Mouse (Mus musculus): ENCODE measurements at regions not wholly inside any gene's neighbourhood (a gene's known extent, or its start where the extent isn't known, plus 50 kb on each side); places are given as distances from the start of the nearest gene placed in this dataset.

DNA sequence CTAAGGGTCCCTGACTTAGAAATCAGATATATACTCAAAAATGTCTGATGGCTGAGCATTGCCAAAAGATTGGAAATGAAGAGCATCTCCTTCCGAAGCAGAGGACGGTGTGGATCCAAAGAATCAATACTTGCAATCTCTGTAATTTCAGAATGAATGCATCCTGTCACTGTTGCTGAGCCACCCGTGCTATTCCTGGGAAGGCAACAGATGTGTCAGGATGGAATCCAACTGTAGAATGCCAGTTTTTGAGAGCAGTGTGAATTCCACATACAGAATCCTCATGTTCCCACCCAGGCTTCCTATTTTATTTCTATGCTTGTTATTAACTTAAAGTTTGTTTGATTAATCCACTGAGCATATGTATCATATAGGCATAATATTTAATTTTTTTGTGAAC lies 633.9 kb downstream of the Kcnj2 start:
- DNase-seq (ENCODE audit: low read depth, low spot score) = peak; percentile 49

DNA sequence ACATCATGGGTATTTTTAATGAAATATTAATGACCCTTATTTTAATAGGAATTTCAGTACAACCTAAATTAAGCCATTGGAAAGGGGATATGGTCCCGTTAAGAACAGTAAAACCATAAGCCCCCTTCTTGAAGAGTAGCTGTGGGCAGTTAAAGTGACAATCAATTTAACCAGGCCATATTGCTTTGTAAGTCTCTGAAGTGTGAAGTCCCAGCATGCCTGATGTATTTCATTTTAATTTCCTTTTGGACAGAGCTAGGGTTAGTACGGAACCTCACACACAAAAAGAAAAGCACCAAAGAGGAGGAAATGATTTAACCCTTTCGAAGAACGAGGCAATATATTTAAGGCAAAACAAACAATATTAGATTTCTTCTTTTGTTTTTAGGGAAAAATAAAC lies 640.9 kb downstream of the Kcnj2 start:
- DNase-seq (ENCODE audit: low read depth, low spot score) = no peak

DNA sequence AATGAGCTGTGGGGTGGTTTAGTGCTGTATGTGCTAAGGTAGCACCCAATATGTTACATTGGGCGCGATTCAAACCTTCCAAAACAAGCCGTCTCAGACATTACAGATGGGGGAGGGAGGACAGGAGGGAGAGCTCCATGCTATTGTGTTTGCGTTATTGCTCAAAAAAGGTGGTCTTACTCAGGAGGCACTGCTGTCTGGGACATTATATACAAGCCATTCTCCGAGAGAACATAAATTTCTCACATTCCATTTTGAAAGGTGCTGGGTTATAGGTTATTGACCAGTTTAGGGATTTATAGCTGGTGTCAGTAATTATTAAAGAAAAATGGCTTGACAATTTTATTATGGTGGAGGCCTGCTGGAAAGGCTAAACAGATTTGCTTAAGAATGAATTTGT lies 649.4 kb downstream of the Kcnj2 start:
- no peak for DNase-seq (ENCODE audit: low read depth, low spot score)

DNA sequence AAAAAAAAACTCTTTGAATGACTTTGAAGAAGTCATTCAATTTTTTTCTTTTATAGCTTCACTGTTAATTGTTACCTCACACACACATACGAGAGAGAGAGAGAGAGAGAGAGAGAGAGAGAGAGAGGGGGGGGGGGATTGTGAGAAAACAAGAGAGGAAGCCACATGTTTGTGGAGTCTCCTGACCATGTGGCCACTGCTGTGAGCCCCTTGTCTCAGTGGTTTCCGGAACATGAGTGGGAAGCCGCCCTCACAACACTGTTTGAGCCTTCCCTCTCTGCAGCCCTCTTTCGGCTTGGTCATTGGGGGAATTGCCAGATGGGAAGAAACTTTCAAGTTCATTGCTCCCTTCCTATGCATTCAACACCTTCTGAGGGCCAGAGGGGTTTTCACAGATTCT lies 656.3 kb downstream of the Kcnj2 start:
- DNase-seq (ENCODE audit: low read depth, low spot score) = no peak

DNA sequence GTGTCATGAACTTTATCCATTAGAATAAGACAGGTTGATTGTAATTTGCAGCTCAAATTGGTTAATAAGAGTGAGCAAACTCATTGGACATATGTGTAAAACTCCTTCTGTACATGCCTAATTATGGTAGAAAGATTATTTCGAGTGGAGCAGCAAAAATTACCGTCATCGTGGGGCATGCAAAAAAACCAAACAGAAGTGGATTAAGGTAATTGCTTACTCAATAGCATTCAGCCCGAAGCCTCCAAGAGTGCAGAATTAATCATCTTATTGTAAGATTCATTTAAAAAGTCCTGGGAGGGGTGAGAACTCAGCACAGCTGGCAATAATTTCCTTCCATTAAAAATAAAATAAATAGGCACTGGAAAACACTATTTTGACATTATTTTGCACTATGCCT lies 662.2 kb downstream of the Kcnj2 start:
- no peak for DNase-seq (ENCODE audit: low read depth, low spot score)

DNA sequence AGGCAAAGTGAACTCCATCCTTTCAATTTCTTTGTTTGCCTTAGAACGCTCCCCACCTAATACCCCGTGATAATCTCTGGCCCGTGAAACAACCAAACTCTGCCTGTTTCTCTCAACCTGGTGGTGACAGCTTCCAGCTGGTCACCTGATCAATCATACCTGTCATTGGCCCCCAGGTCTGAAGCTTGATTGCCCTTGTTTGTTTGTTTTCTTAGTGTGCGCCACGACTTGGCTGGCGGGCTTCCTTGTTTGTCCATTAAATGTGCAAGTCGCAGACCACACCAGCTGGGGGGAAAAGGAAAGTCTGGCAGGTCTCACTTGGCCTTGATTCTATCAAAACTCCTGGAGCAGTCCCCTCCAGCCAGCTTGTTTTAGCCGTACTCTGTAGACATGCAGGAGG lies 666.1 kb downstream of the Kcnj2 start:
- DNase-seq (ENCODE audit: low read depth, low spot score) = no peak

DNA sequence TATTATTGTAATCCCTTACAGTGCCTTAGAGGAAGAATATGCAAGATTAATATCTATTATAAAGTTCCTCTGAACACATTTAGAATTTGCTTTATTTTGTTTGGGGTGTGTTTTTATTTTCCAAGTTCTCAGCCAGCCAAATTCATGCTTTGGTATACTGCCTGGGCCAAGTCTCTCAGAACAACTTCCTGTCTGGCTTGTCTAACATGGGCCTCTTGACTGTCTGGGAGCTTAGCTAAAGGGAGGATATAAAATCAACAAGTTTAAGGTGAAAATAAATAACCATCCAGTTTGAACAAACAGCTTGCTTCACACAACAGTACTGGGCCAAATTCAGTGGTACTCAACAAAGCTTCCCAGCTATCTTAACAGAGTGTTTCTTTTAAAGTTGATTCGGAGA lies 669.5 kb downstream of the Kcnj2 start:
- DNase-seq (ENCODE audit: low read depth, low spot score) = no peak

DNA sequence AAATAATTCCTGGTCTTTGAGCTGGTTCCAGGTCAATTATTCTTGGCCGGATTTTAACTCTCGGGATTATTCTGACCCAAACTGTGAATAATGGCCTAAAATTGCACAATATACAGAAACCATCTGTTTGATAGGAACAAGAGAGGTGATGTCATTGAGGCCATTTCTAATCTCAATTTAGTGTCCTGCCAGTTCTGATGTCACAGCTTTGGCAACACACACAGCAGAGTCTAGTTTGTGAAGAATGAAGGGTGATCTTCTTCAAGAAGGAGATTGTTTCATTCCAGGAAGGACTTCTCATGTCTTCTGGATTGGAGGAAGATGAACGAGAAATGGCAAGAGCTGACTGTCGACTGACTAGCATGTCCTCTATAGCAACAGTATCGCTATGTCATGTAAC lies 670.0 kb downstream of the Kcnj2 start:
- DNase-seq (ENCODE audit: low read depth, low spot score) = no peak

DNA sequence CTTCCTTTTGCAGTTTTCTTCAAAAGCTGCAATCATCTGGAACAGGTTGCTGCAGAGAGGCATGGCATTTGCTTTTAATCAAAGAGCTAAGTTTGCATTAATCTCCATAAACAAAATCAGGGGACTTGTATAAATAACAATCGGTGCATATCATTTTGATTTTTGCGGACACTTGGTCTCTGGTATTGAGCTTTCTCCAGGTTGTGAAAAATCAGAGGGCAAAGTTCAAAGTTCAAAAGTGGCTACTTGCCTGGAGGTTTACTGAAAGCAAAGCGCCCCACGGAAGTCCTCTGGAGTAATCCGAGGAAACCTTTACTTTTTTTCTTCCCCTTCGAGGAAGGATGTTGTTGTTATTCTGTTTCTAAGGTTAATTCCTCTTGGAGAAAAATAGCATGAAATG lies 677.4 kb downstream of the Kcnj2 start:
- DNase-seq (ENCODE audit: low read depth, low spot score) = no peak

DNA sequence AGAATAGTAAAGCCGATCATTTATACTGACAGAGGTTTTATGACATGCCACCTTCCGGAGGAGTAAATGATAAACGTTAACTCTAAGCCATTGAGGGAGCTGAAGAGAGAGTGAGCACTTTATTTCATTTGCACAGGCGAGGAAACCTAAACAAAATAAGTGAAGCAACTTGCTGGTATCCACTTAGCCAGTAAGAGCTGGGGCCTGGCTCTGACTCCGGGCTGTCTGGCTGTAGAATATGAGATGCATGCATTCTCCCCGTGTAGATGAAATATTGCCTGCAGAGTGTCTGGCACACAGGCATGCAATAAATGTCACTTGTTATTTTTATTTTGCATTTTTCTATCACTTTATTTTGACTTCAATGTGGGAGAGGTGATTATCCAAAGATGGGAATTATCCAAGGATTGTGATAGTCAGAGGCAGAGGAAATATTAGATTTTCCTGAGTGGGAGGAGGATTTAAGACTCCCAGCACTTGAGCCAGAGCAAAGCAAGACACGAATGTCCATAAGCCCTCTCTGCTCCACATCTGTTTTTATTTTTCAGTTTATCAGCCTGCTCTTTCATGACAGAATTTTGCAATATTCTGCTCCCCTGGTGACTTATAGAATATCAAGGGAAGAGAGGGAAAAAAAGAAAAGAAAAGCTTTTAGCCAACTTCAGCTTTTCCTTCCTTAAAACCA lies 681.4 kb downstream of the Kcnj2 start:
- DNase-seq (ENCODE audit: low read depth, low spot score) = no peak

DNA sequence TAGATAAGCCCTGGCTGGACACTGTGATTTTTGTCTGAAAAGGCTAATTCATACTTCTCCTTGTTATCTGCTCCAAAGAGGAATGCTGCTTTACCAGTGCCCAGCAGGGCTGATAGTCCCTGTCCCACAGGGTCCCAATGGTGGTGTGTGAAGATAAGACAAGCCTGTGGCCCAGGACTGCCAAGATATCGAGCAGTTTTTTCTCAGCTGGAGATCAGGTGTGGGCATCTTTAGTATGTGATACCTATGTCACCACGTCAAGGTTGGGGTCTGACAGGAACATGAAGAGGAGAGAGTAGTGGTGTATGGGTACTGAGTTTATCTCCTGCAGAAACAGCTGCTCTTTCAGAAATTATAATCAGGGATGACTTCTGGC lies 682.0 kb downstream of the Kcnj2 start:
- no peak for DNase-seq (ENCODE audit: low read depth, low spot score)

DNA sequence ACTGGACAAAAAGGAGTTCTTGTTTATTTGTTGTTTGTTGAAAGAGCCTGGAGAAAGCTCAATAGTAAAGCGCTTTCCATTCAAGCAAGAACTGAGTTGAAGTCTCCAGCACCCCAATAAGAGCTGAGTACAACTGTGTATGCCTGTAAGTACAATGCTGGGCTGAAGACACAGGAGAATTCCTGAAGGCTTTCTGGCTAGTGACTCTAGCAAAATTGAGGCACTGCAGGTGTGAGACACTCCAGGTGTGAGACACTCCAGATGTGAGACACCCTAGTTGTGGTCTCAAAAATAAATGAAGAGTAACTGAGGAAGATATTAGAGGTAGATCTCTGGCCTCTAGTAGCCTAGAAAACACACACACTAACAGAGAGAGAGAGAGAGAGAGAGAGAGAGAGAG lies 682.5 kb downstream of the Kcnj2 start:
- DNase-seq (ENCODE audit: low read depth, low spot score) = peak; percentile 12

DNA sequence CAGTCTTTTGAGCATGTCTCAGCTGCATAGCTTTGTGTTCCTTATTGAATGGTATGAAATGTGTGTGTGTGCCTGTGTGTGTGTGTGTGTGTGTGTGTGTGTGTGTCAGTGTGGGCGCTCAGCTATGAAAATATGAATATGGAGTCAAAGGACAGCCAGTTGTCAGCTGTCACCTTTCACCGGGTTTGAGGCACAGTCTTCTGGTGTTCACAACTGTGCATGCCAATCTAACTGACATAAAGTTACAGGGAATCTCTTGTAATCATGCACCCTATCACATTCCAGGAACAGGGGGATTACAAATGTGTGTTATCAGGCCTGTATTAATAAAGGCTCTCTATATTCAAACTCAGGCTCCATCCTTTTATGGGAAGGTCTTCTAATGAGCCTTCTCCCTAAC lies 688.8 kb downstream of the Kcnj2 start:
- no peak for DNase-seq (ENCODE audit: low read depth, low spot score)

DNA sequence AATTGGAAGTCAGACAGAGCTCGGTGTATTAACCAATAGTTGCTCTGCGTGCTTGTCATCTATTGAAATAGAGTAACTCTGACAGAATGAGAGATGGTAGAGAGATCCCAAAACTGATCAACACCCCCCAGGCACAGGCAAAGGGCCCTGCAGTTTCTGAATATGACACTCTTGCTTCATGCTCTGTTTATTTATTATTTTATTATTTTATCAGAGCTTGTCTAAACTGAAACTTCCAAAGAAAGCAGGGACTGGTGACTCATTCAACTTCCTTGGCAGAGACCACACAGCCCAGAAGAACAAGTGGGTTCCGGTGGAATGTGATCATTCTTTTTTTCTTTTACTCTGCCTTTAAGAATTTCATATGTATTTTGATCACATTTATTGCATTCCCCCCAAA lies 697.1 kb downstream of the Kcnj2 start:
- DNase-seq (ENCODE audit: low read depth, low spot score) = no peak

DNA sequence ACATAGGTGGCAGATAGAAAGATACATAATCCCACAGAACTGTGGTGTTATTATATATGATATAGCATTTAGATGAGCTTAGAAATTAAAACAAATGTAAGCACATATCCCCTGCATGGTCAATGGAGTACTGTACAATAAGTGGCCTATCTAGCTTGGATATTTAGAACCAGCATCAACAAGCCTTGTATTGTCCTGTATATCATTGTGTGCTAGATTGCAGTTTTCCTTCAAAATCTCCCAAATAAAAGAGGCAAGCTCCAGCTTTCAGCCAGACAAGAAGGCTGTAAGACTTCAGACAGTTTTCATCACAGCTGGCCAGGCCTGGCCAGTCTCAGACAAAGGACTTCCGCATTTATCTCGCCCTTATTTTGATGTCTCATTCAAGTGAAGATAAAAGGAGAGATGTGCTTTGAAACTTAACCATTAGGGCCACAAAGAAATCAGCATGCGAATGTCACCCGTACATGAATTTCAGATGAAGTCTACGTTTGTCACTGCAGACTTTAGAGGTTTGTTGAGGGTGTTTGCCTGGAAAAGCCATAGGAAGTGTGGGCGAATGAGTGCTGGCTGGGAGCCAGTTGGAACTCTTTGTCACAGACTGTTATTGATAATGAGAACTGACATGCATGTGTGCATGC lies 700.5 kb downstream of the Kcnj2 start:
- no peak for DNase-seq (ENCODE audit: low read depth, low spot score)

DNA sequence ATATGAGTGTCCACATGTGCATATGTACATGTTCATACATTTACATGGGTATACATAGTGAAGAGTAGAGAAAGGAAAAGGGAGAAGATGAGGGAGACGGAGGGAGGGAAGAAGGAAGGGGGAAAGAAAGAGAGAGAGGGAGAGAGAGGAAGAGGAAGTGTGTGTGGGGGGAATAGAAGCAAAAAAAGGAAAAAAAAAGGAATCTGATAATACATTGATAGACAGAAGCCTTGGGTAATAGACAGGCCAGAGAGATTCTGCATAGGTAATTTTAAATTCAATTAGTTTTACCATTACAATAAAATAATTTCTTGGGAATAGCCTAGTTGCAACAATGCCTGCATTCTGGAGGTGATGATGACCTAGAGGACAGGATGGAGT lies 701.0 kb downstream of the Kcnj2 start:
- DNase-seq (ENCODE audit: low read depth, low spot score) = no peak

DNA sequence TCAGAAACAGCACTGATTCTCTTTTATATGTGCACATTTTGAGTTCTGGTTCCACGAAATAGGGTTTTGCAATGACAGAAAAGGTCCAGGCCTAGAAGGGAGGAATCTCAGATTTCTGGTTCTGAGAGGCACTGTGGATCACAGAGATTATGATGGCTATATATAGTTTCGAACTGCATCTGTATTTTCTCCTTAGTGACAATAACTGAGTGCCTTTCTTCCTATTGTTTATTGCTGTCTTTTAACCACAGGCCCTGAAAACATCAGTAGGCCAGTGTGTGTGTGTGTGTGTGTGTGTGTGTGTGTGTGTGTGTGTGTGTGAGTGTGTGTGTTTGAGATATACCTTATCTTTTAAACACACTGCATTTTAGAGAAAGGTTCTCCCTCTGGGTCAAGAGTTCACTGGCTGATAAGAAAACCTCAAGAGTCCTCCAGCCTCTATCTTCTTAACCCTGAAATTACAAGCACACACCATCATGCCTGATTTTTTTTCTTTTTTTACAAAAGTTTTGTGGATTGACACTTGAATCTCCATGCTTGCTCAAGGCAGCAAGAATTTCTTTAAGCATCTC lies 708.2 kb downstream of the Kcnj2 start:
- no peak for DNase-seq (ENCODE audit: low read depth, low spot score)

DNA sequence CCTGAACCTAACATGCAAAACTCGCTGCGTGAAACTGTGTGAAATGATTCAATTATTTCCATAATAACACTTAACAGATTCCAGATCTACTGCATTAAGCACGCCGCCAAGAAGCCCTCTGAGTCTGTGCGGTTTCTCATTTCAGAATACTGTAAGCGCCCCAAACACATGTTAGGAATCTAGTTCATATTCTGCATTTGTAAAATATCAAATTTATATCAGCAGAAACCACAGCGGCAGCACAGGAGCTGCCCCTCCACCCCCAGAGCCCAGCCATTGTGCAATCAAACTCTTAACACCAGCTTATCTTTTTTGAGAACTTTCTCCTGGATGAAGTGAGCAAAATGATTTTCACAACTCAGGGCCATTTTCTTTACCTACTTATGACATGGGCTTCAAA lies 715.4 kb downstream of the Kcnj2 start:
- peak; percentile 31 for DNase-seq (ENCODE audit: low read depth, low spot score)

DNA sequence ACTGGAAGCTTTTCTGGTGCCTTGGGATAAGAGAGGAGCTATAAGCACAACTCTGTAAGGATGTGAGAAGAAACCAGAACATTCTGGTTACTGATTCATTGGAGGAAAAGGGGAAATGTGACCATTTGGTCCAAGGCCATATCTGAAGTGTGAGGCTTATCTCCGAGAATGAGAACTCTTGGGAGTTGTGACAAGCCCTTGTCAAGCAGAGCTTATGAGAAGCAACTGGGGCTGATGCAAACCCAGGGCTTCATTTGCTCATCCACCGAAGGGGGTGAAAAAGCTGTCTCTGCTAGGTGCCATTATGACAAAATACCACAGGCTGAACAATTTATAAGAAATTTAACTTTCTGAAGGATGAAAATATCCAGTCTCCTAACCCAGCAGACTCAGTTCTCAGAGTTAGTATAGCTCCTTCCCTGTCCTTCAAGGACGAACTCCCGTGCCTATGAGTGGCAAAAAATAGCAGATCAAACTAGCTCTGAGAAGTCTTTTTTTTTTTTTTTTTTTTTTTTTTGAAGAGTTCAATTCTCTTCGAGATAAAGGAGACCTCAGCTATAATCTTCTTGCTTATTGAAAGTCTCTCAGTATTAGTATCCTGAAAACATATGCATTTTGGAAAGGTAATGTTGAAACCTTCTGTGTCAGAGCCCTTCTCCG lies 725.4 kb downstream of the Kcnj2 start:
- DNase-seq (ENCODE audit: low read depth, low spot score) = no peak

DNA sequence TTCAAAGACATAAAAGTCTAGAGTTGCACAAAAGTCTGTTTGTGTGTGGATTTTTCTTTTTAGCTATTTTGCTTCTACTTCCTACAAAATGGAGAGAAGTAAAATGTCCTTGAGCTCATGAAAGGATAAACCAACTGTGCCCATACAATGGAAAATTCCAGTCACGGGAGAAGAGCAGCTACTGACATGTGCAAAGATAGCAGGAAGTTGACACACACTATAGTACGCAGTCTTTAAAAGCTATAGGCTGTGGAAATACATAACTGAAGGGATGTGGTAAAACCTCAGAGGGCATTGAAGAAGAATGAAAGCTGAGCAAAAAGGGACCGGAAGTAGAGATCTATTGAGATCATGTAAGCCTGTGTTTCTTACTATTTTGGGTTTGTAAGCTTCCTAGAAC lies 735.1 kb downstream of the Kcnj2 start:
- no peak for DNase-seq (ENCODE audit: low read depth, low spot score)

DNA sequence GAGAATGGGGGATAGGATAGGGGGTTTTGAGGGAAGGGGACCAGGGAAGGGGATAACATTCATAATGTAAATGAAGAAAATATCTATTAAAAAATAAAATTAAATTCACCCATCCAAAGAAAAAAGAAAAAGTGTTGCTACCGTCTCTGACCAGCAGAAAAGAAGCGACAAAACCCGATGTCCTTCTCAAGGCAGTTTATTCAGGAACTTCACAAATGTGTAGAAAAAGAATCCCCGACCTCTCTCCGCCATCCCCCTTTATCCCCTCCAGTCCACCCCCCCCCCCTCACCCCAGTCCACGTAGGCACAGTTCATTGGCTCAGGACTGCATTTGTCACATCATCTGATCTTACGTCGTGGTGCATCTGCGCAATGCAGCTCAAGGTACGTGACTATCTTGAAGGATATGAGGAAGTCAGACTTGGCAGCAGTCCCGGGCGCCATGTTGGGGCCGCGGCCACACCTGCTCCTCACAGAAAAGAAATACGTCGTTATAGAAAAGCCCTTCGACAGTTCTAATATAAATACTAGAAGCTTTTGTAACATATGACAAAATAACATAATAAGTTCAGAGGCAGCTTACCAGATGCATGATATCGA lies 750.3 kb downstream of the Kcnj2 start:
- no peak for DNase-seq (ENCODE audit: low read depth, low spot score)

DNA sequence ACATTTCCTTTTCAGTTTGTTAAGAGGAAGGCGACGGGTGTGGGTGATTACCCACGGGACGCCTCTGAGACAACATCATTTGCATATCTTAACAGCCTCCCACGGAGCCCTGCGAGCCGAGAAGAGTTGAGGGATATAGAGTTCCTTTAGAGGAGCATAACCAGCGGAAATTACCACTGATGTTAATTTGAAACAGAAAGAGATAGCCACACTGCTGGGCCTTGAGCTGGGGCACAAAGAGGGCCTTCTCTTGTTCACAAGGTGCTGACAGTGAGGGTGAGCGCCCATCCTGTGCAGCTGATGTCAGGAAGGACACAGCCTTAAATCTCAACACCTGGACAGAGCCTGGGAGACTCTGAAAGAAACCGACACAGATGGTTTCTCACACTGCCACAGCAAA lies 752.2 kb downstream of the Kcnj2 start:
- DNase-seq (ENCODE audit: low read depth, low spot score) = peak; percentile 35

DNA sequence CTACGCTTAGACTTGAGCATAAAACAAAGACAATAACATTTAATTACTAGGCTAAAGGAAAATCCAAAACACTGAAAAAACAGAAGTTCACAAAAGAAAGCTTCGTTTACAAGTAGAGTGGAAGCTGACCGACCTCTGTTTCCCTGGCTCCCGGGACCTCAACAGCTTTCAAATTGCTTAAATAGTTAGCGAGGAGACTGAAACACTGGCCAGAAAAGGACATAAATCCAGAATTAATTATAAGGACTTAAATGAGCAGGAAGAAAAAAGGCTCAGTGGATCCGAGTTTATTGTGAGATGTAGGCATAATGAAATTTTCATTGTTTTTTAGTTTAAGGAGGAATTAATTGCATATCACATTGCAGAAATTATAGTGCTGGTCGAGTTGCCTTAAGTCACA lies 754.4 kb downstream of the Kcnj2 start:
- no peak for DNase-seq (ENCODE audit: low read depth, low spot score)
